Mouse (Mus musculus): ENCODE measurements around the gene Olfr1389. TPM values are rescaled to one million over a fixed set of nuclear protein-coding genes. Genes with fewer than 3 reads are reported as not detected.

Olfr1389 gene
- polyA plus RNA-seq (2015; fragmentation: Nextera tagmentation; extraction: Ambion mirVana): not detected in 2 replicates

GRCm38 (mm10) chr11:49422767-49423166, at the start of gene Olfr1389:
Gene Olfr1389, plus strand, starts transcription at chr11:49423067.

GRCm38 (mm10) chr11:49436411-49436810, 13.5 kb downstream of the Olfr1389 start, which contains the start of gene Olfr1388:
Gene Olfr1388, plus strand, starts transcription at chr11:49436624.

GRCm38 (mm10) chr11:49455043-49455442, 32.2 kb downstream of the Olfr1389 start, which contains the start of gene Olfr1387:
Gene Olfr1387, plus strand, starts transcription at chr11:49455343.

GRCm38 (mm10) chr11:49464746-49465145, 41.9 kb downstream of the Olfr1389 start, which contains the start of gene Olfr1386:
Gene Olfr1386, plus strand, starts transcription at chr11:49465046.

Other genes with a start within 250 kb of the Olfr1389 start
- 3.6 and 4.6 TPM in 2 replicates for gene Btnl9, start 235.9 kb upstream of the Olfr1389 start, polyA plus RNA-seq (2015; fragmentation: Nextera tagmentation; extraction: Ambion mirVana)
- 13.0 and 14.6 TPM in 2 replicates for gene Zfp62, start 219.8 kb upstream of the Olfr1389 start, polyA plus RNA-seq (2015; fragmentation: Nextera tagmentation; extraction: Ambion mirVana)
- 37.9 and 43.1 TPM in 2 replicates for gene Mgat1, start 178.9 kb upstream of the Olfr1389 start, polyA plus RNA-seq (2015; fragmentation: Nextera tagmentation; extraction: Ambion mirVana)
- 0.09 TPM in 1 of 2 replicates, not detected in the other for gene Olfr1393, start 144.8 kb upstream of the Olfr1389 start, polyA plus RNA-seq (2015; fragmentation: Nextera tagmentation; extraction: Ambion mirVana)
- gene Olfr1392, start 137.8 kb upstream of the Olfr1389 start, polyA plus RNA-seq (2015; fragmentation: Nextera tagmentation; extraction: Ambion mirVana): not detected in 2 replicates
- gene Olfr10, start 118.3 kb upstream of the Olfr1389 start, polyA plus RNA-seq (2015; fragmentation: Nextera tagmentation; extraction: Ambion mirVana): not detected in 2 replicates
- gene Olfr1391, start 100.3 kb upstream of the Olfr1389 start, polyA plus RNA-seq (2015; fragmentation: Nextera tagmentation; extraction: Ambion mirVana): not detected in 2 replicates
- gene Olfr1390, start 87.9 kb upstream of the Olfr1389 start, polyA plus RNA-seq (2015; fragmentation: Nextera tagmentation; extraction: Ambion mirVana): not detected in 2 replicates
- gene Olfr1388, start 13.6 kb downstream of the Olfr1389 start, polyA plus RNA-seq (2015; fragmentation: Nextera tagmentation; extraction: Ambion mirVana): not detected in 2 replicates
- gene Olfr1387, start 32.3 kb downstream of the Olfr1389 start, polyA plus RNA-seq (2015; fragmentation: Nextera tagmentation; extraction: Ambion mirVana): not detected in 2 replicates
- gene Olfr1386, start 42.0 kb downstream of the Olfr1389 start, polyA plus RNA-seq (2015; fragmentation: Nextera tagmentation; extraction: Ambion mirVana): not detected in 2 replicates
- not detected in 2 replicates for gene Olfr1385, start 66.0 kb downstream of the Olfr1389 start, polyA plus RNA-seq (2015; fragmentation: Nextera tagmentation; extraction: Ambion mirVana)
- gene Olfr1384, start 83.7 kb downstream of the Olfr1389 start, polyA plus RNA-seq (2015; fragmentation: Nextera tagmentation; extraction: Ambion mirVana): not detected in 2 replicates
- gene Olfr1383, start 96.6 kb downstream of the Olfr1389 start, polyA plus RNA-seq (2015; fragmentation: Nextera tagmentation; extraction: Ambion mirVana): not detected in 2 replicates
- gene Olfr1382, start 105.2 kb downstream of the Olfr1389 start, polyA plus RNA-seq (2015; fragmentation: Nextera tagmentation; extraction: Ambion mirVana): not detected in 2 replicates
- gene Olfr1381, start 120.4 kb downstream of the Olfr1389 start, polyA plus RNA-seq (2015; fragmentation: Nextera tagmentation; extraction: Ambion mirVana): not detected in 2 replicates
- not detected in 2 replicates for gene Olfr1380, start 133.8 kb downstream of the Olfr1389 start, polyA plus RNA-seq (2015; fragmentation: Nextera tagmentation; extraction: Ambion mirVana)
- 1.8 TPM in 2 replicates for gene Flt4, start 186.2 kb downstream of the Olfr1389 start, polyA plus RNA-seq (2015; fragmentation: Nextera tagmentation; extraction: Ambion mirVana)
- 0.30 TPM in 1 of 2 replicates, not detected in the other for gene Scgb3a1, start 240.5 kb downstream of the Olfr1389 start, polyA plus RNA-seq (2015; fragmentation: Nextera tagmentation; extraction: Ambion mirVana)